Mouse (Mus musculus) mesoderm, embryonic 11.5 days (tissue): ENCODE measurements around the gene E330014E10Rik.
"Not testable (repeated sequence)": the region's sequence is repeated elsewhere in the genome, so short reads cannot be mapped to it uniquely, and the experiment has no call there.

Experiments used
- DNase-seq: peaks from one replicate; pipeline ENCODE4 v3.0.0-alpha.2; 2012; ENCODE audit warnings: low read depth, low spot score

E330014E10Rik gene

DNA sequence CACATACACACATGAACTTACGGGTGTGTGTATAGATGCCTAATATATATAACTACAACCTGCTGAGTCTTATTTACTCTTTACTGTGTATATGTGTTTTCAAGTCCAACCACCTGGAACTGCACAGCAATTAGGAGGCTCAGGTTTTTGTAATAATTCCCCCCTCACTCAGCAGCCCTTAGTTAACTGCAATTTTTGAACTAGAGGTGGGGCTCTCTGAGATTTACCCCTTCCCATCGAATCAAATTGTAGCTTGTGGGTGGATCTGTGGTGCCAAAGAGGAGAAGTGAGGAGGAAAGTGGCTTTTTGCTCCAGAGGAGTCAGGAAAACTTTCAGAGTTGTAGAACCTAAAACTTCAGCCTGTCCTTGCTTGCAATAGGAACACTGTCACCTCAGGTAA is at the start of gene E330014E10Rik:
E330014E10Rik (plus strand) TSS at position 301 of the 400 bp plus-strand sequence.
- DNase-seq, result not testable (repeated sequence)

DNA sequence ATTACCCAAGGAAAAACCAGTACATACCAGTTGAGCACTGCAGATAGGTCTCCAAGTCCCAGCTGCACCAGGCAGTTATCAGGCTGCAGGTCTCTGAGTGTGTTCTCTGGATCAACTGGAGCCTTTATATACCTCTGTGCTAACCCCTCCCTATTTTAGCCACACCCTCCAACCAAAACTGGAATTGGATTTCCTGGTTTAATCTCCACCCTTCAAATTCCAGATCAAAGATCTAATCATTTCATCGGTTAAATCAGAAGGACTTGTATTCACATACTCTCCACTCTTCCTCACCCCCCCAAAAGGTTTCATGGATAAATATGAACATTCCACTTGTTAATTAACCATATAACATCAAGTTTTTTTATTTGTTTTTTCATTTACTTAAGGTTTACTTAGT is 39.7 kb upstream of the E330014E10Rik start, which contains the start of gene Gm7978:
Gm7978 (minus strand) TSS at position 101 of the 400 bp plus-strand sequence.
- not testable (repeated sequence) for DNase-seq

DNA sequence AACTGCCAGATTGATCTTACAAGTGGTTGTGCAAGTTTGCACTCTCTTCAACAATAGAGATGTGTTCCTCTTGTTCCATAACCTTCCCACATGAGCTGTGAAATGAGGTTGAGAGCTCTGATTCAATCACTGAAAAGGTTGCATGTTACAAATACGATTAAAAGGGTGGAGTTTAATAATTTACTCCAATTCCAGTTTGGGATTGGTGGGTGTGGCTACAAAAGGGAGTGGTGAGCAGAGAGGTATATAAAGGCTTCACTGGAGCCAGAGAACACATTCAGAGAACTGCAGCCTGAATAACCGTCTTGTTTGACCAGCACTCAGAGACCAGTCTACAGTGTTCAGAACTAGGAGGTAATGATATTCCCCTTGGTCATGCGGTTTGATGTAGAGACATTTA is 34.1 kb upstream of the E330014E10Rik start, which contains the start of gene Gm7982:
Gm7982 (plus strand) TSS at position 301 of the 400 bp plus-strand sequence.
- DNase-seq, result not testable (repeated sequence)

DNA sequence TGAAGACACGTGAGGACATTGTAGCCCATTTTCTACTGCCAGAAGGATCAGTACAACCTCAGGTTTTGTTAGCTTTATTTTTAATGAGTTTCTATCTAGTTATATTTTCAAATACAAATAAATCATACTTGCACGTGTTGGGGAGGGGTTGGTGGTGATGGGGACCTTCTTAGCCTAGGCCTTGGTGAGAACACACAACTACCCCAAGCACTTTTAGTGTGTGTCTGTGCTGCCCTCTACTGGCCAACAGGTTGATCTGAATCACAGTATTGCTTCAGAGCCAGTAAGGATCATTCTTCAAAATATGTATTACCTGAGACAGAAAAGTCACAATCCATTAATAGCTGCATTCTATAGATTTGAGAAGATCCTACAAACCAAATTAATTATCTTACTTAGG is 35.1 kb downstream of the E330014E10Rik start:
- not testable (repeated sequence) for DNase-seq

DNA sequence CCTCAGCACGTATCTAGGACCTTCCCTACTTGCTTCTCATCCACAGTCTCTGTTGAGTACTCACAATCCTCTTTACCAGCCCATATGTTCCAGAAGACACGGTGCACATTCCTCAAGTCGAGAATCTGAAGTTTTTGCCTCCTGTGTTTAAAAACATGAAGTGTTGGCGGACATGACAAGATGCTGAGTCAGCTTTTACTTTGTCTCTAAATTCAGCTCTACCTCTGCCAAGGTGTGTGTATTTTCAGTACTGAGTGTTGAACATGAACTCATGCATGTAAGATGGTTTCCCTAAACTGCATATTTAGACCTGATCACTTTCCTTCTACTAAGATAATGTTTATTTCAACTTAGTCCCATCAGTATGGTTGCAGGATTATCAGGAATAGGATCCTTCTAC is 60.8 kb downstream of the E330014E10Rik start:
- no peak for DNase-seq

DNA sequence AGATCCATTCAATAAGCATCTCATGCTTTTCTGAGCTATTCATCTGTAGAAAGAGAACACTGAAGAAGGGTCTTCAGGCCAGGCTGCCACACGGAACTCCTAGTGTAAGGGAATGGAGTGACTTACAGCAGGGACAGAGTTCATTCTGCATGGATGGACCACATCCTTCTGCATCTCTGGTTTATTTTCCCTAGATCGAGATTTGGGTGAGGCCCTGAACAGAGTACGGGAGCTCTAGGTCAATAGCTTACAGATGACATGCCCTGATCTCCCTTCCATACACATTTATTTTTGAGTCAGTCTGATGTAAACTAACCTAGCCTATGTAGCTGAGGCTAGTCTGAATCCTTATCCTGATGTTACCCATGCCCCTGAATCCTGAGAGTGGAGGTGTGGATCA is 78.2 kb downstream of the E330014E10Rik start:
- DNase-seq, result no peak
